Mouse (Mus musculus): ENCODE data around the gene Sgms2.

Gene Sgms2

DNA sequence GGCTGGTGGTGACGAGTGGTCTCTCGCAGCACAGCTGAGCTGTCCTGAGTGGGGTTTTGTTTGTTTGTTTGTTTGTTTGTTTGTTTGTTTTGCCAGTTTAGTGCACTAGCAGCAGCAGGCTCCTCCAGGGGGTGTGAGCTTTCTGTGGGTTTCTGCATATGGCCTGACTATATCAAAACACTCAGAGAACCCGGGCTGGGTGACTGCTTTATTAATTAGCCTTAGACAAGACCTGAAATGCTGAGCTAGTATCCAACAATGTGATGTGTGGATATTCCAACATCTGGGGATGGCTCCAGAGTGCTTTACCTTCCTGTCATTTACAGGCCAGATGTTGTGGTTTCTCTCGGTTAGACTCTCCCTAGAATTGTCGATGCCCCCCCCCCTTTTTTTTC lies 187.9 kb downstream of the Sgms2 start:
- CTCF ChIA-PET, result no interaction called here

DNA sequence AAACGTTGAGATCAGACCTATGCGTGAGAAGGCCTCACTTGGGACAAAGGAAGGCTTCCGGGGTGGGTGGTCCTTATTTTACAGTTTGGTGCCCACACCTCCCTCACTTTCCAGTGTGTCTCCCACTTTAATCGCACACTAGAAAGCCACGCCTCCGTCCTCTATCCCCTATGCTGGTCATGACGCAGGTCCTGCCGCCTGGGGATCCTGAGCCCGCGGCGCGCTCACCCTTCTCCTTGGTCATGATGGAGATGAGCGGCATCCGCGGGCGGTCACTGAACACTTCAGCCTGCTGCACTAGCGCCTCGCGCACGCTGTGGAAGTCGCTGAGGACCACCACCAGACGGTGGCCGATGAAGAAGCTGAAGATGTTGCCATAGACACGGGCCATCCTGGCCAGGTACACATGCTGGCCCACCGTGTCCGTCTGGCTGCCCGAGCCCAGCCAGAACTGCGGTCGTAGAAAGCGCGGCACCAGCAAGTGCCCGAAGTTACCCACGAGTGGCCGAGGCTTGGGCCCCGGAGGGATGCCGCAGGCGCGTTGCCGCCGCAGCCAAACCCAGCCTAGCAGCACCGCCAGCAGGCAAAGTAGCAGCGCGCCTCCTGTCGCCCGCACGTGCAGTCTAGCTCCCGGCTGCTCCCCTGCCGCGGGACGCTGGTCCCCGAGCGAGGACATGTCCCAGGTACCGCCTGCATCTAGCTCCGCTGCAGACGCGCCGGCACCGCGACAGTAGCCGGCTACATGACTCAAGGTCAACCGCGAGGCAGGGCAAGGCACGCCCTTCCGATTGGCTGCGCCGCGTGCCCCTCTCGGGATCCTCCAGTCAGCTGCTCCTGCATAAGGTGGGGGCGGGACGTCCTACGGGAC lies 188.5 kb downstream of the Sgms2 start, which contains the start of gene Cyp2u1:
Cyp2u1 (minus strand) TSS at position 776 of the 868 bp plus-strand sequence.
- CTCF ChIA-PET, result no interaction called here

- CTCF ChIA-PET, result no interaction called here
Observed at GRCm38 (mm10) chr3:131299908-131300307, 191.3 kb downstream of the Sgms2 start.

DNA sequence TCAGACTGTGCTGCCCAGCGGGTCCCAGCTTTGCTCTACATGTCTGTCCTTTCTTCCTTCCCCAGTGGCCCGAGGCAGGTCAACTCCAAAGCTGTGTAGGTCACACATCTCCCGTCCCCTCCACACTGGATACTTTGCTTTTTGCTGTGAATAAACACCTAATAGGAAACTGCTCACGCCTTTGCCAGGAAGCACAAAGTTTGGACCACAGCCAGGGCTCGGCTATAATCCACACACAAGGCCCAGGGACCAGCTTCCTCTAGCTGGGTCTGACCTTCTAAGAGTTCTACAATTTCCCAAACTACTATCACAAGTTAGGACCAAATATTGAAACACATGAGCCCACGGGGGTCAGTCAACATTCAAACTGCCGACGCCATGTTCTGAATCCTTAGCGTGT lies 192.1 kb downstream of the Sgms2 start:
- CTCF ChIA-PET, result no interaction called here

DNA sequence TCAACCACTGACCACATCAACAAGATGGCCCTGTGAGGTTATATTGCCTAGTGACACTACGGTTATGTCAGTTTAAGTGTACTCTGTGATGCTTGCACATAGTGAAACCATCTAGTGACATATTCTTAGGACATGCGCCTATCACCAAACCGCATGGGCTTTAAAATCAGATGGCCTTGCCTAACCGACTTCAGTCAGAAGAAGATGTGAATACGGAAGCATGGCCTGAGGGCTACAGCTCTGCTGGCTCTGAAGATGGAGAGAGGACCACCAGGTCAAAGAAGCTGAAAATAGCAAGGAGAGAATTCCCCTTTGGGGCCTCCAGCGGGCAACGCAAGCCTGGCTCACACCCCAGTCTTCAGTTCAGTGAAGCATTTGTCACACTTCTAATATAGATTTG lies 194.3 kb downstream of the Sgms2 start:
- CTCF ChIA-PET, result no interaction called here

- CTCF ChIA-PET, result no interaction called here
Observed at GRCm38 (mm10) chr3:131295513-131296200, 195.6 kb downstream of the Sgms2 start.

GRCm38 (mm10) chr3:131294503-131294902 lies 196.7 kb downstream of the Sgms2 start:
- CTCF ChIA-PET, result no interaction called here

DNA sequence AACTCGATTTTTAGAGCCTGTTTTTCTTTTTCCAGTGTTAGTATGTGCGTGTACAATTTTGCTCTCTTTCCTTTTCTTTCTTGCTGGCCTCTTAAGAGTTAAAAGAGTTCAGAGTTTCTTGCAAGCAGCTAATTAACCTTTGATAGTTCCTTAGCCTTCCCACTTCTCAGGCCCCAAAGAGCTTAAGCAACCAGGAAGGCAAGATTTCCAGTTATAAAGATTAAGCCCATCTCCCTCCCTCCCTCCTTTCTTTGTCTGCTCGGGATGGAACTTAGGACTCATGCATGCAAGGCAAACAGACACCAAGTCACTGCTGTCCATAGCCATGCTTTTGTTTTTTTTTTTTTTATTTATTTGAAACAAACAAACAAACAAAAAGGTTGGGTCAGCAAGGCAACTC lies 198.3 kb downstream of the Sgms2 start:
- CTCF ChIA-PET, result no interaction called here

DNA sequence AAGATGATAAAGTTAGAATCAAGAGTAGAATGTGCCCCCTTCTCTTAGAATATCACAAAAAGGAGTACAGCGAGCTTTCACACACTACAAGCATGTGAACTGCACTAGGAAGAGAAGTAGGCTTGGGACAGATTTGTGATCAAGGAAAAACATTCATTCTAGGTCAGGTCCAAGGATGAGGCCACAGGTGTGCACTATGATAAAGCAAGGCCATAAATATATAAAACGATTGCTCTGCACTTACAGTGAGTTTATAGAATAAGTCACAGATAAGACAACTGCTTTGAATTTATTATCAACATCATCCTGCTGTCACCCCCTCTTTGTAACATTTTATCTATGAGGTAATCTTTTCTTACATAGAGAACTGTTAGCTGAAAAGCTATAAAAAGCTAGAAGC lies 198.9 kb downstream of the Sgms2 start:
- CTCF ChIA-PET, result no interaction called here

DNA sequence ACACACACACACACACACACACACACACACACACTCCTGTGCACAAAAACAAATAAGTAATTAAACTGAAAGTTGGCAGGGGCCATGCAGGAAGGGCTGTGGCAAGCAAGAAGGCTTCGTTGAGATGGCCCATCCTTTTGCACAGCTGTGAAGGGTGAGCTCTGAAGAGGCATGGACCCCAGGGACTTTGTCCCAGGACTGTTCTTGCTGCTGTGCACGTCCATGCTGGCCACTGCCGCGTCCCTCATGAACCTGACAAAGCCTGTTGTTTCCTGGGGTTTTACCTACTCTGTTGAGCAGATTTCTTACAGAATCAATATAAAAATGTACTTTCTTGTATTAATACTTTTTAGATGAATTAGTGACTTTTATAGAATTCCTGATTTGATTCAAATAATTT lies 199.3 kb downstream of the Sgms2 start:
- CTCF ChIA-PET, result no interaction called here

GRCm38 (mm10) chr3:131274151-131274550 lies 217.1 kb downstream of the Sgms2 start:
- CTCF ChIA-PET, result no interaction called here

DNA sequence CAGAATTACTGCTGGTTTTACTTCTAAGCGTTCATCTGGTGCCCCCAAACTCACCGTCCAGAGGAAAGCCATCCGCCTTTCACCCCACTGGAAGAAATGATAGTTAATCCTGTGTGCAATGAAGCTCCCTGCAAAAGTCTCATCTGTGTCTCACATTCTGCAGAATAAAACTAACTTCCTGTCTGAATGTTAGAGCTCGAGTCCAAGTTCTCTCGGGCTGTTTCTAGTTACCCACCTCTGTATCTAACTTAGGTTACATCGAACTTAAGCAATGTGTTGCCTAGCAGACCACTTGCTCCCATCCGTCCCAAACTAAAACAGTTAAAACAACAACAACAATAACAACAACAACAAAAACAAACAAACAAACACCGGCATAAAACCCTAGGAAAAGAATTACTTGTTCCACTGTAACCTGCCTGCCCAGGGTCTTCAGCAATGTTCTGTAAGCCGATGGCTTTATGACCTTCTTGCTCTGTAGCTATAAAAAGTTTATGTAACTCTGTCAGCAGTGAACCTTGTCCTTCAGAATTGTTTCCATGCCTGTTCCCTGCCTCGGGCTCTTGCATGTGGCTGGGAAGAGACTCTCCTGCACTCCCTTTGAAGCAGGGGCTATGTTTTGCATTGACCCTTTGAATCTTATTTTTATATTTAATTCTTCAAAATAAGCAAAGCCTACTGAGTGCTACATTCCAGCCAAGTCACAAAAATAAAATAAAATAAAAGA lies 218.7 kb downstream of the Sgms2 start:
- CTCF ChIA-PET, result no interaction called here

DNA sequence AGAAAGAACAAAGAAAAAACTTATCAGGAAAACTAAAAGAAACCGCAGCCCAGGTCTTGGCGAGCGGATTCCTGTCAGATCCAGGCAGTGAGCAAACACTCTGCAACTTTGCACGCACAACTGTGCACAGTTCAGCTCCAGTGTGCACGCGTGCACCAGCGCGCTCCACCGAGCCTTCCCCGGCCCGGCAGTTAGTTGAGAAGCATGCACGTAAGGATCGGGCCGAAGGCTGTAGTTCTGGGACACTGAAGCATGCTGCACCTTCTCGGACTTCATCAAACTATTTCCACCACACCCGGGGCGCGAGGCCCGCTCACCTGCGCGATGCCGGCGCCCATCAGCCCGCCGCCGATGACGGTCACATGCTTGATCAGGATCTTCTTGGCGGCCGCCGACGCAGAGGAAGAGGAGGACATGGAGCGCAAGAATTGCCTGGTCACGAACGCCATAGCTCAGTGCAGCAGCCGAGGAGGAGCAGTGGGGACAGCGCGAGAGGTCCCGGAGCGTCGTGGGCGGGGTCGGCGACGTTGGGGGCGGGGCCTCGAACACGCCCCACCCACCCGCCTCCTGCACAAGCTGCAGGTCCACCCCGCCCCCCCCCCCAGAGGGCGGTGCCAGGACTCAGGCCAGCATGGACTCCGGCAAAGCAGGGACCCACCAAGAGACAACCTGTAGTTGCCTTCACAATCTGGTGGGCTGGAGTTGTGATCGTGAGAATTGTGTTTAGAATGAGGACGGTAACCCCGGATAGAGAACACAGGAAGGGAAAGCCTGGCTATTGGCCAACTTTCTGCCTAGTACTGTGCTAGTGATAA lies 219.4 kb downstream of the Sgms2 start, which contains the start of gene Hadh:
Hadh (minus strand) TSS at position 543 of the 815 bp plus-strand sequence.
- CTCF ChIA-PET, result no interaction called here

DNA sequence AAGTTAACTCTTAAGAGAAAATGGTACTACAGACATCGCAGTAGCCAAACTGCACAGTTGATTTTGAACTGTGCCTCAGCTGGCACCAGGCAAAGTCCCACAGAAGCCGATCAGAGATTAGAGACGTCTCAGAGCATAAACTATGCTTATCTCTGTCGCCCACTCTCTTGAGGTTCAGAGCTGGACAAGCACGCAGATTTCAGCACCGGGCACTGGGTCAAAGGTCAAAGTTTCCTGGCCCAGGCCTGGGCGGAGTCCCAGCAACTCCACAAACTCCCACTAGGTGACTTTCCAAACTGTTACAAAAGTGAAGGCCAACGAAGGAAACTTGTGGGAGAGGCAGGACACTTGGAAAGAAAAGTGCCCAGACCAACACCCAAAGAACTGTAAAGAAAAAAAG lies 220.1 kb downstream of the Sgms2 start:
- CTCF ChIA-PET, result no interaction called here

GRCm38 (mm10) chr3:131270381-131270780 lies 220.8 kb downstream of the Sgms2 start:
- CTCF ChIA-PET, result interaction anchor here (0.6 kb wide), 1 partner anchor 22 kb away, joined by 3 read pairs; no protein-coding TSS in a partner anchor

Data from spleen, embryonic (tissue).